Mouse (Mus musculus) bone marrow macrophage, adult 2 months (primary cell): ENCODE data around the gene She.

Source experiments
- CTCF ChIP-seq: IDR thresholded peaks from 2 replicates; pipeline ENCODE4 v1.5.1; 2012; ENCODE audit warnings: low read depth, mild to moderate bottlenecking, low read length, moderate library complexity
- POLR2A ChIP-seq: IDR thresholded peaks from 2 replicates; pipeline ENCODE4 v1.6.1; 2012; ENCODE audit warnings: mild to moderate bottlenecking, low read depth, low read length, borderline replicate concordance

DNA sequence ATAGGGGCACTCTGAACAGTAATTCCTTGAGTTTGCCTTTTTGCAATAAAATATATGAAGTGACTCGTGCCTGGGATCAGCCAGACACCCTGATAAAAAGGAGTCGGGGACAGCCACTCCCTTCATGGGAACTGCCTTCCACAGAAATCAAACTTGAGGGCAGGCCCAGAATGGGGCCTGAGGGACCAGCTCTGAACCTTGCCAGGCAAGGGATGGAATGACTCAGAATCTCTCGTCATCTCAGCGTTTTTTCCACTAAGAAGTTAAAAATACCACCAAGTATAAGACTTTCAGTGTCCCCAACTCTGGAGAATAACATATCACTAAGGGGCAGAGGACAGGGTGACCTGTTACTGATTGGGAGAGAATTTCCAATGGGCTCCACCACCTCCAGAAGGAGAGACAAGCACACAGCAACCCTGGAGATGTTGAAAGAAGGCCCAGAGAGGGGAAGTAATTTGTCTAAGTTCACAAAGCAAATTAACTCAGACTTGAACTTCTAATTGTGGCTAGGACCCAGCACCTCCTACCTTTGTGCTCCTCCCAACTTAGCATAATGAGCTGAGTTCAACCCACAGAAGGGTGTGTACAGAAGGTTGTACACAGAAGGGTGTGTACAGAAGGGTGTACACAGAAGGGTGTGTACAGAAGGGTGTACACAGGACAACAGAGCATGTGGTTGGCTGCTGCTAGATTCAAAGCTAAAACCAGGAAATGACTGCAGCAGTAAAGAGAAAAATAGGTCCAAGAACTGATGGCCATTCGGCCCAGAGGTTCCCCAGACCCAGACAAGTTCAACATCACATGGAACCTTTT lies 49.1 kb downstream of the She start:
- TF ChIP-seq POLR2A, result no peak
- TF ChIP-seq CTCF, result no peak
